15 mouse cellular contexts compared by ENCODE assay signal in genomic region chr1:187862339-187862738, GRCm38 (mm10).
"Had no signal": no experiment of that assay in that cellular context is flagged by ENCODE, and none has a peak within 500 bp of the region (broad histone marks: within the 10 kb centered on the region; RNA-seq: fewer than 3 reads in every experiment).

No protein-coding gene starts in this region.

- DNase-seq: kidney, adult 2 months; kidney, postnatal 14 days; lung, adult 2 months; lung, postnatal 10 days; lung, postnatal 4 days; right cerebral cortex, adult 18-20 months; right cerebral cortex, postnatal 25 days; thymus, postnatal 4 days had no signal

- H3K27ac ChIP-seq: kidney, embryonic 15.5 days; left cerebral cortex, adult 2 months; limb, embryonic 10.5 days; liver, embryonic 15.5 days; neural tube, embryonic 12.5 days had no signal

- H3K4me1 ChIP-seq: kidney, embryonic 15.5 days; liver, embryonic 15.5 days had no signal

- H3K4me2 ChIP-seq: kidney, embryonic 15.5 days; liver, embryonic 11.5 days; liver, embryonic 15.5 days; neural tube, embryonic 12.5 days had no signal

- H3K9me3 ChIP-seq: kidney, embryonic 15.5 days; limb, embryonic 10.5 days; liver, embryonic 15.5 days; neural tube, embryonic 12.5 days had no signal

- H3K27me3 ChIP-seq: kidney, embryonic 15.5 days; liver, embryonic 15.5 days; neural tube, embryonic 12.5 days had no signal

- H3K36me3 ChIP-seq: kidney, embryonic 15.5 days; limb, embryonic 10.5 days; liver, embryonic 15.5 days; neural tube, embryonic 12.5 days had no signal

- H3K9ac ChIP-seq: kidney, embryonic 15.5 days; liver, embryonic 15.5 days; neural tube, embryonic 12.5 days had no signal

- H3K4me3 ChIP-seq: kidney, embryonic 15.5 days; left cerebral cortex, adult 2 months; limb, embryonic 10.5 days; liver, embryonic 15.5 days; myocyte; neural tube, embryonic 12.5 days had no signal
